Mouse (Mus musculus) lung, postnatal 0 days (tissue): ENCODE data around the gene Rcbtb1.

ENCODE experiments used
- CTCF ChIP-seq: IDR thresholded peaks from 2 replicates; pipeline ENCODE4 v1.5.1; 2016; ENCODE audit warnings: antibody characterized with exemption, mild to moderate bottlenecking
- EP300 ChIP-seq: IDR thresholded peaks from 2 replicates; pipeline ENCODE4 v1.6.1; 2016; ENCODE audit warnings: antibody characterized with exemption, mild to moderate bottlenecking, control low read depth

- no peak for TF ChIP-seq CTCF
- no peak for TF ChIP-seq EP300
Observed at GRCm38 (mm10) chr14:59157016-59157698, 43.9 kb upstream of the Rcbtb1 start.
